ENCODE assay signal across 8 mouse cellular contexts in genomic region chr1:190174671-190175661, GRCm38 (mm10). TPM values are rescaled to one million over a fixed set of nuclear protein-coding genes. Genes with fewer than 3 reads are reported as not detected.
A peak's percentile ranks its signal among the peaks of the same experiment; 100 is the strongest.
DNase-seq lines count a peak whose midpoint lies in the region; ATAC-seq and TF ChIP-seq lines count a peak whose summit lies in the region.

No protein-coding gene starts in this region.

- 1% methylated on average over 65 of the region's 65 CpGs for WGBS in forebrain, embryonic 12.5 days
- WGBS in intestine, embryonic 15.5 days: 2% methylated on average over 65 of the region's 65 CpGs
- 3% methylated on average over 65 of the region's 65 CpGs for WGBS in midbrain, embryonic 14.5 days

- no peak for TF ChIP-seq CTCF in gastrocnemius, adult 2 months (IDR thresholded peaks at IDR 0.05)

- intact Hi-C loops in gastrocnemius, adult 2 months (cut with DNase I): no loop called here

- no peaks in the 10 kb centered on the region for H3K36me3 ChIP-seq in forebrain, embryonic 12.5 days (replicated peaks)
- no peaks in the 10 kb centered on the region for H3K36me3 ChIP-seq in intestine, embryonic 15.5 days
- no peaks in the 10 kb centered on the region for H3K36me3 ChIP-seq in midbrain, embryonic 14.5 days (ENCODE audit: control insufficient read depth, insufficient read depth, low read length)

- no peak for ATAC-seq in forebrain, embryonic 12.5 days (ENCODE audit: low FRiP score)
- ATAC-seq in intestine, embryonic 15.5 days: 0 out of 2 replicates have a peak, but pooled peaks have one; percentile 15
- no peak for ATAC-seq in midbrain, embryonic 14.5 days (ENCODE audit: low FRiP score, low TSS enrichment)

- peak overlapping the region; percentile 69 for H3K4me3 ChIP-seq in gastrocnemius, adult 2 months
- H3K4me3 ChIP-seq in forebrain, embryonic 12.5 days (replicated peaks): peak overlapping the region; percentile 41
- H3K4me3 ChIP-seq in intestine, embryonic 15.5 days (replicated peaks): peak overlapping the region; percentile 38
- peak overlapping the region; percentile 39 for H3K4me3 ChIP-seq in midbrain, embryonic 14.5 days (replicated peaks; ENCODE audit: low read depth, low read length)

- peak overlapping the region; percentile 4; the same call in 1 of the 2 replicates for H3K27ac ChIP-seq in gastrocnemius, adult 2 months
- H3K27ac ChIP-seq in forebrain, embryonic 12.5 days: no peak overlapping the region
- no peak overlapping the region for H3K27ac ChIP-seq in intestine, embryonic 15.5 days
- H3K27ac ChIP-seq in midbrain, embryonic 14.5 days (replicated peaks; ENCODE audit: low read depth, low read length): 0 out of 2 replicates have a peak overlapping the region, but pooled peaks have one; percentile 8

- H3K9me3 ChIP-seq in forebrain, embryonic 12.5 days: no peaks in the 10 kb centered on the region
- H3K9me3 ChIP-seq in intestine, embryonic 15.5 days: no peaks in the 10 kb centered on the region
- no peaks in the 10 kb centered on the region for H3K9me3 ChIP-seq in midbrain, embryonic 14.5 days (ENCODE audit: control insufficient read depth, low read length)

- peak overlapping the region; percentile 78 for H3K4me2 ChIP-seq in forebrain, embryonic 12.5 days
- H3K4me2 ChIP-seq in intestine, embryonic 15.5 days (replicated peaks): peak overlapping the region; percentile 76
- peak overlapping the region; percentile 85 for H3K4me2 ChIP-seq in midbrain, embryonic 14.5 days (ENCODE audit: low read length)

- peaks cover 77% of the 10 kb centered on the region for H3K27me3 ChIP-seq in forebrain, embryonic 12.5 days
- peaks cover 37% of the 10 kb centered on the region for H3K27me3 ChIP-seq in intestine, embryonic 15.5 days (replicated peaks)
- peaks cover 55% of the 10 kb centered on the region; the same call in 1 of the 2 replicates for H3K27me3 ChIP-seq in midbrain, embryonic 14.5 days (ENCODE audit: control insufficient read depth, insufficient read depth, low read length)

- H3K9ac ChIP-seq in forebrain, embryonic 12.5 days: peak overlapping the region; percentile 56
- H3K9ac ChIP-seq in intestine, embryonic 15.5 days: peak overlapping the region; percentile 30
- peak overlapping the region; percentile 59 for H3K9ac ChIP-seq in midbrain, embryonic 14.5 days (replicated peaks; ENCODE audit: low read length)

- H3K4me1 ChIP-seq in forebrain, embryonic 12.5 days: peaks cover 45% of the 10 kb centered on the region
- peaks cover 21% of the 10 kb centered on the region for H3K4me1 ChIP-seq in intestine, embryonic 15.5 days (replicated peaks)
- peaks cover 25% of the 10 kb centered on the region for H3K4me1 ChIP-seq in midbrain, embryonic 14.5 days (ENCODE audit: control insufficient read depth, insufficient read depth, low read length)

- peak; percentile 37 for DNase-seq in gastrocnemius, adult 2 months
- DNase-seq in gastrocnemius, postnatal 10 days: no peak
- peak; percentile 67 for DNase-seq in brain, adult 2 months (ENCODE audit: low read depth, low spot score)
- DNase-seq in midbrain, embryonic 14.5 days: peak; percentile 58
- no peak for DNase-seq in layer of hippocampus, adult 18-20 months (ENCODE audit: low spot score in 2 of 2)
- DNase-seq in frontal cortex, postnatal 14 days (ENCODE audit: low spot score in 2 of 2): no peak

RNA-seq across cellular contexts. Expression of gene Prox1, which starts 4.5 kb away (rescaled TPM):
- total RNA-seq in gastrocnemius, adult 2 months (2021): 1 to 10 TPM; 3.7 to 4.6 TPM
- total RNA-seq in gastrocnemius, postnatal 10 days (2021): 10 to 100 TPM in 1 of 2 experiments, 1 to 10 TPM in 1; 7.3 to 10.1 TPM
- polyA plus RNA-seq in forebrain, embryonic 12.5 days (2016; fragmentation: Nextera tagmentation; extraction: Ambion mirVana): 13.4 and 16.3 TPM in 2 replicates
- 2.6 and 2.8 TPM in 2 replicates for polyA plus RNA-seq in intestine, embryonic 15.5 days (2015; fragmentation: Nextera tagmentation; extraction: Ambion mirVana)
- 7.8 and 10.7 TPM in 2 replicates for polyA plus RNA-seq in midbrain, embryonic 14.5 days (2014; fragmentation: Nextera tagmentation; extraction: Ambion mirVana)
- total RNA-seq in layer of hippocampus, adult 18-20 months (2021): 10 to 100 TPM; 77.4 to 83.6 TPM

Comparison
In these comparisons a context has a peak if more than half of its experiments do, and no peak if none do; other contexts are left out.
1. DNase-seq: peak in gastrocnemius, adult 2 months (single experiment), brain, adult 2 months (single experiment) and midbrain, embryonic 14.5 days (single experiment); none in gastrocnemius, postnatal 10 days (single experiment), layer of hippocampus, adult 18-20 months (0 of 2) and frontal cortex, postnatal 14 days (0 of 2).
2. H3K27ac ChIP-seq: peak in gastrocnemius, adult 2 months (single experiment) and midbrain, embryonic 14.5 days (single experiment); none in forebrain, embryonic 12.5 days (single experiment) and intestine, embryonic 15.5 days (single experiment).
3. RNA of gene Prox1, which starts 4.5 kb away (total RNA-seq): 77.4 to 83.6 TPM in layer of hippocampus, adult 18-20 months; 7.3 to 10.1 TPM in gastrocnemius, postnatal 10 days and 3.7 to 4.6 TPM in gastrocnemius, adult 2 months; every median in the first group is over 4 times any median in the second.
4. Peak in every context shown above with its lines, with median percentiles within 50 percentile points of each other: H3K4me3 ChIP-seq, H3K4me2 ChIP-seq and H3K9ac ChIP-seq.